ENCODE assay signal across 15 mouse cellular contexts in genomic region chr2:77972541-77972940, GRCm38 (mm10).
"Had no signal": no experiment of that assay in that cellular context is flagged by ENCODE, and none has a peak within 500 bp of the region (broad histone marks: within the 10 kb centered on the region; RNA-seq: fewer than 3 reads in every experiment).

No protein-coding gene starts in this region.

- DNase-seq: cerebellum, adult 9-10 months; cerebellum, adult 9-11 months; cerebellum, postnatal 14 days; cerebellum, postnatal 25 days; cerebellum, postnatal 36 days; embryo, embryonic 11 days; forebrain, postnatal 0 days; gastrocnemius, adult 2 months; gastrocnemius, postnatal 10 days; gastrocnemius, postnatal 14 days; gastrocnemius, postnatal 25 days; gastrocnemius, postnatal 36 days; heart, adult 11 months; heart, adult 18-20 months; heart, adult 2 months had no signal
